In genomic region chr12:84835626-84836025, GRCm38 (mm10) we compare ENCODE assay signal across 26 mouse cellular contexts. TPM values are rescaled to one million over a fixed set of nuclear protein-coding genes. Genes with fewer than 3 reads are reported as not detected.
DNase-seq lines count a peak whose midpoint lies in the region; ATAC-seq and TF ChIP-seq lines count a peak whose summit lies in the region.
"Had no signal": no experiment of that assay in that cellular context is flagged by ENCODE, and none has a peak within 500 bp of the region (broad histone marks: within the 10 kb centered on the region; RNA-seq: fewer than 3 reads in every experiment).

No protein-coding gene starts in this region.

- no peak overlapping the region for H3K4me3 ChIP-seq in lung, embryonic 16.5 days (ENCODE audit: low read length)
- H3K4me3 ChIP-seq in stomach, embryonic 16.5 days (replicated peaks; ENCODE audit: low read length), result no peak overlapping the region
- H3K4me3 ChIP-seq in stomach, postnatal 0 days (ENCODE audit: low read depth, low read length), result no peak overlapping the region
- H3K4me3 ChIP-seq in embryonic fibroblast, embryonic 13.5 days (ENCODE audit: insufficient read depth, low read length), result no peak overlapping the region
- H3K4me3 ChIP-seq: embryonic facial prominence, embryonic 12.5 days; embryonic facial prominence, embryonic 15.5 days; erythroblast, embryonic 14.5 days; forebrain, embryonic 12.5 days; forebrain, embryonic 15.5 days; heart, embryonic 12.5 days; heart, embryonic 15.5 days; hindbrain, embryonic 10.5 days; hindbrain, embryonic 13.5 days had no signal

- TF ChIP-seq POLR2A in embryonic fibroblast, embryonic 13.5 days (IDR thresholded peaks at IDR 0.05; ENCODE audit: low read depth, low read length), result no peak

- DNase-seq in lung, adult 18-20 months, result no peak
- no peak for DNase-seq in stomach, postnatal 0 days (ENCODE audit: low spot score)
- no peak for DNase-seq in right cerebral cortex, postnatal 25 days
- DNase-seq: adrenal gland, postnatal 10 days; adrenal gland, postnatal 36 days; cerebellum, adult 18-20 months; cerebellum, adult 9-10 months; cerebellum, postnatal 25 days; gastrocnemius, postnatal 25 days; heart, adult 18-20 months; heart, postnatal 10 days; heart, postnatal 36 days had no signal

- 0 out of 2 replicates have a peak, but pooled peaks cover 5% of the 10 kb centered on the region for H3K4me1 ChIP-seq in lung, embryonic 16.5 days (replicated peaks; ENCODE audit: control insufficient read depth, insufficient read depth, low read length)
- H3K4me1 ChIP-seq in stomach, embryonic 16.5 days (ENCODE audit: control insufficient read depth, insufficient read depth, low read length), result no peaks in the 10 kb centered on the region
- H3K4me1 ChIP-seq in stomach, postnatal 0 days (replicated peaks; ENCODE audit: control insufficient read depth, insufficient read depth), result no peaks in the 10 kb centered on the region
- H3K4me1 ChIP-seq in embryonic fibroblast, embryonic 13.5 days (ENCODE audit: control insufficient read depth, insufficient read depth, low read length), result peaks cover 5% of the 10 kb centered on the region
- H3K4me1 ChIP-seq: forebrain, embryonic 12.5 days; forebrain, embryonic 15.5 days; hindbrain, embryonic 10.5 days; hindbrain, embryonic 13.5 days had no signal

- H3K36me3 ChIP-seq in lung, embryonic 16.5 days (ENCODE audit: control insufficient read depth, insufficient read depth, low read length), result no peaks in the 10 kb centered on the region
- no peaks in the 10 kb centered on the region for H3K36me3 ChIP-seq in stomach, embryonic 16.5 days (ENCODE audit: control insufficient read depth, insufficient read depth, low read length)
- no peaks in the 10 kb centered on the region for H3K36me3 ChIP-seq in stomach, postnatal 0 days (ENCODE audit: control insufficient read depth, insufficient read depth, low read length)
- H3K36me3 ChIP-seq: embryonic facial prominence, embryonic 12.5 days; embryonic facial prominence, embryonic 15.5 days; forebrain, embryonic 12.5 days; forebrain, embryonic 15.5 days; heart, embryonic 12.5 days; heart, embryonic 15.5 days; hindbrain, embryonic 10.5 days; hindbrain, embryonic 13.5 days had no signal

- no peak for ATAC-seq in lung, embryonic 16.5 days (ENCODE audit: low read depth)
- no peak for ATAC-seq in stomach, embryonic 16.5 days (ENCODE audit: insufficient read depth, low FRiP score)
- no peak for ATAC-seq in stomach, postnatal 0 days (ENCODE audit: low FRiP score, low TSS enrichment)
- ATAC-seq: forebrain, embryonic 15.5 days; hindbrain, embryonic 16.5 days; Patski had no signal

- H3K9me3 ChIP-seq in lung, embryonic 16.5 days (ENCODE audit: control insufficient read depth, low read length), result no peaks in the 10 kb centered on the region
- H3K9me3 ChIP-seq in stomach, embryonic 16.5 days (replicated peaks; ENCODE audit: control insufficient read depth, low read length), result 0 out of 2 replicates have a peak, but pooled peaks cover 4% of the 10 kb centered on the region
- H3K9me3 ChIP-seq in stomach, postnatal 0 days (ENCODE audit: control insufficient read depth, low read length), result no peaks in the 10 kb centered on the region
- H3K9me3 ChIP-seq: embryonic facial prominence, embryonic 12.5 days; embryonic facial prominence, embryonic 15.5 days; forebrain, embryonic 12.5 days; forebrain, embryonic 15.5 days; heart, embryonic 12.5 days; heart, embryonic 15.5 days; hindbrain, embryonic 10.5 days; hindbrain, embryonic 13.5 days had no signal

- H3K4me2 ChIP-seq in lung, embryonic 16.5 days (ENCODE audit: low read depth, low read length), result no peak overlapping the region
- H3K4me2 ChIP-seq in stomach, embryonic 16.5 days (ENCODE audit: low read depth, low read length), result no peak overlapping the region
- no peak overlapping the region for H3K4me2 ChIP-seq in stomach, postnatal 0 days (replicated peaks; ENCODE audit: low read depth)
- H3K4me2 ChIP-seq: embryonic facial prominence, embryonic 12.5 days; embryonic facial prominence, embryonic 15.5 days; forebrain, embryonic 12.5 days; forebrain, embryonic 15.5 days; heart, embryonic 12.5 days; heart, embryonic 15.5 days; hindbrain, embryonic 13.5 days had no signal

- no peak for TF ChIP-seq EP300 in stomach, postnatal 0 days (optimal IDR thresholded peaks at IDR 0.05)

- H3K27me3 ChIP-seq in lung, embryonic 16.5 days (ENCODE audit: control insufficient read depth, insufficient read depth, low read depth, low read length), result no peaks in the 10 kb centered on the region
- no peaks in the 10 kb centered on the region for H3K27me3 ChIP-seq in stomach, embryonic 16.5 days (ENCODE audit: control insufficient read depth, insufficient read depth, low read length)
- no peaks in the 10 kb centered on the region for H3K27me3 ChIP-seq in stomach, postnatal 0 days (ENCODE audit: control insufficient read depth, insufficient read depth, low read length)
- H3K27me3 ChIP-seq: embryonic facial prominence, embryonic 12.5 days; embryonic facial prominence, embryonic 15.5 days; forebrain, embryonic 12.5 days; forebrain, embryonic 15.5 days; hindbrain, embryonic 13.5 days; Patski had no signal

- H3K9ac ChIP-seq in lung, embryonic 16.5 days (ENCODE audit: low read length), result no peak overlapping the region
- no peak overlapping the region for H3K9ac ChIP-seq in stomach, embryonic 16.5 days (ENCODE audit: low read length)
- no peak overlapping the region for H3K9ac ChIP-seq in stomach, postnatal 0 days (ENCODE audit: low read length)
- H3K9ac ChIP-seq: embryonic facial prominence, embryonic 12.5 days; embryonic facial prominence, embryonic 15.5 days; forebrain, embryonic 12.5 days; forebrain, embryonic 15.5 days; heart, embryonic 12.5 days; heart, embryonic 15.5 days; hindbrain, embryonic 13.5 days had no signal

- TF ChIP-seq CTCF in stomach, postnatal 0 days (IDR thresholded peaks at IDR 0.05; ENCODE audit: low read depth), result no peak
- no peak for TF ChIP-seq CTCF in embryonic fibroblast, embryonic 13.5 days (IDR thresholded peaks at IDR 0.05; ENCODE audit: borderline replicate concordance, insufficient read depth, low read length)

- peak overlapping the region; percentile 80 for H3K27ac ChIP-seq in lung, embryonic 16.5 days (ENCODE audit: low read length)
- 0 out of 2 replicates have a peak overlapping the region, but pooled peaks have one; percentile 6 for H3K27ac ChIP-seq in stomach, embryonic 16.5 days (ENCODE audit: low read length)
- no peak overlapping the region for H3K27ac ChIP-seq in stomach, postnatal 0 days (replicated peaks)
- peak overlapping the region; percentile 51; the same call in 1 of the 2 replicates for H3K27ac ChIP-seq in embryonic fibroblast, embryonic 13.5 days (ENCODE audit: insufficient read depth, low read length)
- H3K27ac ChIP-seq: embryonic facial prominence, embryonic 12.5 days; embryonic facial prominence, embryonic 15.5 days; forebrain, embryonic 12.5 days; forebrain, embryonic 15.5 days; heart, embryonic 15.5 days; hindbrain, embryonic 10.5 days; hindbrain, embryonic 13.5 days had no signal

- 63% methylated on average over 5 of the region's 5 CpGs for WGBS in lung, embryonic 16.5 days
- WGBS in stomach, embryonic 16.5 days, result 68% methylated on average over 5 of the region's 5 CpGs
- WGBS in stomach, postnatal 0 days, result 55% methylated on average over 5 of the region's 5 CpGs

RNA-seq across cellular contexts. Expression of gene Ltbp2, which starts 40.7 kb away (rescaled TPM):
- 18.6 and 19.8 TPM in 2 replicates for polyA plus RNA-seq in lung, embryonic 16.5 days (2015; fragmentation: Nextera tagmentation; extraction: Ambion mirVana)
- polyA plus RNA-seq in stomach, embryonic 16.5 days (2015; fragmentation: Nextera tagmentation; extraction: Ambion mirVana), result 1.2 and 1.6 TPM in 2 replicates
- 1.3 and 1.4 TPM in 2 replicates for polyA plus RNA-seq in stomach, postnatal 0 days (2015; fragmentation: Nextera tagmentation; extraction: Ambion mirVana)
- 182 and 264 TPM in 2 replicates for polyA plus RNA-seq in embryonic fibroblast, embryonic 13.5 days (2011; ENCODE audit: insufficient read length, low read depth, missing spikeins)
